Mouse (Mus musculus) cerebellum, adult 2 months (tissue): Measurements from ENCODE around the gene Arel1. TPM values are rescaled to one million over a fixed set of nuclear protein-coding genes. Genes with fewer than 3 reads are reported as not detected.

ENCODE experiments used
- DNase-seq, 2 experiments: peaks; one replicate each; pipeline ENCODE4 v3.0.0; 2021
- H3K27ac ChIP-seq: fragments of 200-500 bp; 2 replicates; pipeline ENCODE4 v1.5.1; 2012; ENCODE audit warnings: low read length, control low read depth, inconsistent platforms; ENCODE audit not compliant: insufficient read depth
- H3K27me3 ChIP-seq: fragments of 200-500 bp; 2 replicates; pipeline ENCODE4 v1.6.1; 2012; ENCODE audit warnings: inconsistent platforms, mild to moderate bottlenecking, low read length, moderate library complexity; ENCODE audit not compliant: control insufficient read depth, insufficient read depth
- H3K4me1 ChIP-seq: fragments of 200-500 bp; 2 replicates; pipeline ENCODE4 v1.6.1; 2011; ENCODE audit warnings: low read length; ENCODE audit not compliant: control insufficient read depth, insufficient read depth
- H3K4me3 ChIP-seq: fragments of 200-500 bp; replicated peaks from 2 replicates; pipeline ENCODE3; 2011; ENCODE audit warnings: mild to moderate bottlenecking, low read depth, low read length, control low read depth; ENCODE audit not compliant: insufficient read depth
- CTCF ChIP-seq: fragments of 200-500 bp; IDR thresholded peaks from 2 replicates; pipeline ENCODE4 v1.5.1; 2011; ENCODE audit warnings: low read depth, mild to moderate bottlenecking, control low read depth, low read length, moderate library complexity, borderline replicate concordance; ENCODE audit not compliant: insufficient read depth
- POLR2A ChIP-seq: fragments of 200-500 bp; IDR thresholded peaks from 2 replicates; pipeline ENCODE4 v1.6.1; 2011; ENCODE audit warnings: low read length, control low read depth, borderline replicate concordance; ENCODE audit not compliant: insufficient read depth
- WGBS: fragments of 180-500 bp; shearing (Covaris S2); methylation state at CpG from one replicate; pipeline ENCODE4 v1.1.7; 2018; 5-methylcytosine and 5-hydroxymethylcytosine counted together
- polyA plus RNA-seq: library from polyadenylated mRNA; depleted of rRNA; stranded (reverse); fragments of >200 nt; gene quantifications from 2 replicates; pipeline ENCODE4 v1.2.3, GENCODE M21; 2012

Arel1 gene
- polyA plus RNA-seq, 1 experiment: 57.2 TPM

DNA sequence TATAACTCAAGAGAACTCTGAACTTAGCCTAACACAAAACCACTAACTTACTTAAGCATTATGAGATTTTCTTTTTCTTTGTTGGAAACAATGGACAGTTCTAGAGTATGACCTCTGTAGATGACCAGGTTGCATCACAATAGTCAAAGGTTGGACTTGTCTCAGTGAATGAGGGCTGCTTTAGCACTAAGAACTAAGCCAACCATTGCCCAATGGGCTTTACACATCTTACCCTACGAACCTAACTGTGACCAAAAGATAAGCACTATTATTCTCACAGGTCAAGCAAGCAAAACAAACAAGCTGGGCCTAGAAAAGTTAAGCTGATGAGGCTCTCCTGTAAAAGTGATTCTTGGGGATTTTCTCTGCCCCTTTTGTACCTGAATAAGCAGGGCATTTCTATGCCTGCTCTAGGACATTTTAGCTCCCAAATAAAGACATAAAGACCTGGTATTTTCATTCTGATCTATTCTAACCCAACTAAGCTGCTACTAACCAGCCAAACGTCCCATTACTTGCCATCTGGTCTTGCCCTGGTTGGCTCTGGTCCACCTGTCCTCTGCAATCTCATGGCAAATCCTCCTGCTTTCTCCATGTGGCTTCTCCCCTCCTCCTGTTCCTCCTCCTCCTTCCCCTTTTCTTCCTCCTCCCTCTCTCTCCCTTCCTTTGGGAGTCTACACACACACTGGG is 22.7 kb downstream of the Arel1 start:
- peak; percentile 75 to 86 for DNase-seq
- no peak overlapping the region for H3K4me3 ChIP-seq
- no peak overlapping the region; the same call in 1 of the 2 replicates for H3K27ac ChIP-seq
- H3K27me3 ChIP-seq: no peaks in the 10 kb centered on the region
- peaks cover 10% of the 10 kb centered on the region; the same call in 1 of the 2 replicates for H3K4me1 ChIP-seq
- TF ChIP-seq CTCF (no peak), POLR2A (no peak)
- WGBS: 37% methylated on average over 2 of the region's 2 CpGs

DNA sequence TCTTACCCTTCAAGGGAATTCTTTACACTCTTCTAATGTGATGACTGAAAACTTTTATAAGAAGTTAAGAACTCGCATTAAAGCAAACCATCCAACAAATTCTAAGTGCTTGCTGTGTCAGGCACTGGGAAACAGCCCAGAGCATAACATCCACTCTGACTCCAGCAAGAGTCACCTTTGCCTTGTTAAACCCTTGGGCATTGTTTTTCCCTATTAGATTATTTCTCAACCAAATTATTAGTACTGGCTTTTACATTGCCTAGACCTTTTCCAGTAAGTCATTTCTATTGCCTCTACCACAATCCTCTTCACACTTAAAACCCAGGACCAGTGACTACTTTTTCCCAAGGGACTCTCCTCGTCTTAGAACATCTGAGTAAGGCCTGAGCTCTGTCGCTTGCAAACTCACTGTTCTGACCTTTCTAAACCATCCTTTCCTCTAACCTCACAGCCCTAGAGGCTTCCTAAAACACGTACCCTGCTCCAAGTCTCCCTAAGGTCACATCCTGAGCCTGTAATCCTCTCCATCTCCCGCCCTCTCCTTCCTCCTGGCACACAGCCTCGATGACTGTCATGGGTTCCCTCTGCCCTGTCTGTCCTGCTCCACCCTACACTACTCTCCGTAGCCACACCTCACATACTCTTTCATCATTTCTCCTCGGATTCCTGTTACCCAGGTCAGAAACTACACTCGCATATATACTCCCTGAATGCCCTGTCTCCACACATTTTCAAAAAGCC is 25.7 kb downstream of the Arel1 start:
- H3K27ac ChIP-seq: no peak overlapping the region
- DNase-seq: no peak
- no peak overlapping the region for H3K4me3 ChIP-seq
- no peaks in the 10 kb centered on the region for H3K27me3 ChIP-seq
- H3K4me1 ChIP-seq: peaks cover 10% of the 10 kb centered on the region; the same call in 1 of the 2 replicates
- no peak for TF ChIP-seq CTCF
- no peak for TF ChIP-seq POLR2A
- WGBS: 84% methylated on average over 9 of the region's 9 CpGs

DNA sequence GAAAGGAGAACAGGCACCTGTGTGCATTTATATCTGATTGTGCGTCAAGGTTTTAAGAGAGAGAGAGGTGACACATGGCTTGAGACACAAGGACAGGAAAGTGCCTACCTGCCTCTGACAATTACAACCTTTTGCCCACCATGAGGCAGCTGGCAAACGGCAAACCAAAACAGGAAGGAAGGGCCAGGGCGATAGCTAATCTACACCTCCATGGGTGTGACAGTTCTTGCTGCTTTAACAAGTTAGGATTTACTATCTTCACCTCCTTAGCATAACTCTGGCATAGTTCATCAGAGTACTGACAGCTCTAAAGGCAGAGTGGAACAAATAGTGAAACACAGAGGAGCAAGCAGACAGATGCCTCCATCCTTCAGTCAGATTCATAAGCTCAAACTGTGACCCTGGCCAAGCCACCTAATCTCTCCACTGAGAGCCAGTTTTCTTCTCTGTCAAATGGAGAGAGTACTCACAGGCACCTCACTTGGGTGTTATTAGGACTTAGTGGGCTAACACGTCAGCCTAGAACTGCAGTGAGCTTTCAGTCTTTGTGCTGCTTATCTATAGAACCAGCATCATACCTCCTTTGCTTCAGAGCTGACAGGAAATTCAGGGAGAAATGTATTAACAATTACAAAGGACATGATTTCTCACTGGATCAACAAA is 26.4 kb downstream of the Arel1 start:
- Histone ChIP-seq H3K4me1 (peaks cover 10% of the 10 kb centered on the region; the same call in 1 of the 2 replicates), H3K4me3 (no peak overlapping the region), H3K27ac (no peak overlapping the region), H3K27me3 (no peaks in the 10 kb centered on the region)
- TF ChIP-seq CTCF (no peak), POLR2A (no peak)
- DNase-seq: no peak
- 93% methylated on average over 4 of the region's 4 CpGs for WGBS

DNA sequence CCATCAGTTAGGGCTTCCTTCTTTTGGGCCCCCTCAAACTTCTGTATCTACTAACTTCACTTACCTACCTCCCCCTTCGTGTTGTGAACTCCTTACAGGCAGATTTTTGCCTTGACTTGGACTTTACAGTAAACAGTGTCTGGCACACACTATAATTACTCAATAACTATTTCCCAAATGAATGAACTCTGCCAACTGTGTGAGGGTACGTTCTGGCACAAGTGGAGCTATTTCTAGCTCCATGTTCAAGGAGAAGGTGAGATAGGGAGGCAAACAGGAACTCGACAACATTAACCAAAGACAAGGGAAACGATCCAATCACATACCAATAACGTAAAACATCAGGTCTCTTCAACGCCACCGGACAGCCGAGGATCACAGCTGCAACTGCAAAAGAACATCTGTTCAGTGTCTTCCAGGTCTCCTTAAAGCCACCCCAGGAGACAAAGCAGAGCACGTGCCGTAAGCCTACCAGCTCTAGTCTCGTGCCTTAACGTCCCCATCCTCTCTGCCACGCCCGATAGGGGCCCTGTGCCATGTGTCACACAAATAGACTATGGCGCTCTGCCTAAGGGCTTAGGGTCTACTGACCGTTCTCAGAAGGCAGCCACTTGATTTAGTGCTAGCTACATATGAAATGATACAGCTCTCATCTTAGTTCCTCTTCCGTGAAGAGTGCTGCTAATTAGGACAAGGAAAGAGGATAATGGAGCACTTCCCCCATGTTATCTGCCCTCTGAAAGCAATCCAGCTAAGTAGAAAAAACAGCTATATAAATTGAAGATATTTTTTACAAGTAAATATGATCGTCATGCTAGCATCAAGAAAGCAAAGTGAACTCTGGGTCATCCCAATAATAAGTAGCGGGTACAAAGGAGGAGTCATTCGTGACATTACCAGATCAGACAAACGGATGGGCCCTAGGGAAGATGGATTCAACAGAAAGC is 27.4 kb downstream of the Arel1 start:
- 83% methylated on average over 21 of the region's 21 CpGs for WGBS

DNA sequence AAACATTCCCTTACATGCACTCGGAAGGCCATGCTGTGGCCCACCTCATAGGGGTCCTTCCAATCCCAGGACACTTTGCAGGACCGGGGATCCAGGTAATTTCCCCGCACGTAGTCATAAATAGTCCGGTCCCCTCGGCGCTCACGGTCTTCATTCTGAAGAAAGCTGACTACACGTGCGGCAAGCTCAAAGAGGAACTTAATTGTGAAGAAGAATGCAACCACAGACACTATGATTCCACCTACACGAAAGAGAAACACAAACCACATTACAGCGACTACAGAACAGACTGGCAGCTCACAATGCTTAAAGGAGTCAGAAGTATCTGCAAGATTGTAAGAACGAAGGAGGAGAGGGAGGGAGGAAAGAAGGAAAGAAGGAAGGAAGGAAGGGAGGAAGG is 29.0 kb downstream of the Arel1 start:
- Histone ChIP-seq H3K27ac (no peak overlapping the region), H3K4me3 (no peak overlapping the region), H3K27me3 (no peaks in the 10 kb centered on the region), H3K4me1 (no peaks in the 10 kb centered on the region)
- 95% methylated on average over 13 of the region's 13 CpGs for WGBS
- no peak for DNase-seq
- TF ChIP-seq POLR2A (no peak), CTCF (no peak)

More for the DNA sequence above, 27.4 kb downstream of the Arel1 start:
- Histone ChIP-seq H3K4me3 (no peak overlapping the region), H3K27ac (no peak overlapping the region), H3K27me3 (no peaks in the 10 kb centered on the region), H3K4me1 (peaks cover 6% of the 10 kb centered on the region; the same call in 1 of the 2 replicates)
- no peak for DNase-seq
- TF ChIP-seq POLR2A (no peak), CTCF (no peak)

DNA sequence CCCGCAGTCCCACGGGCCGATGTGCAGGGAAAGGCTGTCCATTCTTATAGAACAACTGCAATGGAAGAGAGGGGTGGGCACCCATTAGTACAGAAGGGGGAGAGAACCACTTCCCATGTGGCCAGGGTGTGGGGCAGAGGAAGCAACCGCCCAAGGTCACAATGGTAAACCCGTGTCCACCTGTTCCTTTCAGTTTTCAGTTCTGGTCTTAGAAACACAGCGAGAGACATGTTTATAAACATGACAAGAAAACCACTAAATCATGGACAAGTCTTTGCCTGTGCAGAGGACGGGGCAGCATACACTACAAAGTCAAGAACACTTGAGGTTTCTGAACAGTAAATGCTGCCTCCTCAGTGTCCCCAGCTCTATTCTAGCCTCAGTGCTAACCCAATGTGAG is 30.4 kb downstream of the Arel1 start:
- Histone ChIP-seq H3K4me3 (no peak overlapping the region), H3K27me3 (no peaks in the 10 kb centered on the region), H3K4me1 (no peaks in the 10 kb centered on the region), H3K27ac (no peak overlapping the region)
- TF ChIP-seq POLR2A (no peak), CTCF (no peak)
- WGBS: 95% methylated on average over 7 of the region's 7 CpGs
- DNase-seq: no peak

DNA sequence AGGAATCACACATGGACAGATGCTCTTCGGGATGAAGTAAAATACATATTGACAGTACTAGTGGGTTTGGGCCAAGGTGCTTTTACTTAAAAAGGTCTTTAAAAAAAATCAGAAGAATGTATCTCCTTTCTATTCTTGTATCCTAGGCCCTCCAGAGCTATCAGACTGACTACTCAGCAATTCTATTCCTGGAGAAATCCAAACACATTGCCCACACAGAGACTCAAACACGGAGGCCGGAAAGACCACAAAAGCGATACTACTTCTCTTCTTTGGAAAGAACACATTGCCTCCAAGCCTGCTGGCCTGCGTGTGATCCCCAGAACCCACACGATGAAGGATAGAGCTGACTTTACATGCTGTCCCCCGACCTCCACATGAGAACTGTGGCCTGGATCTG is 31.6 kb downstream of the Arel1 start:
- Histone ChIP-seq H3K4me1 (no peaks in the 10 kb centered on the region), H3K27me3 (no peaks in the 10 kb centered on the region), H3K27ac (no peak overlapping the region), H3K4me3 (no peak overlapping the region)
- no peak for DNase-seq
- TF ChIP-seq POLR2A: no peak
- no peak for TF ChIP-seq CTCF
- WGBS: 63% methylated on average over 7 of the region's 7 CpGs
